Mouse (Mus musculus) embryonic facial prominence, embryonic 13.5 days (tissue): ENCODE data around the gene Mustn1. TPM values are rescaled to one million over a fixed set of nuclear protein-coding genes. Genes with fewer than 3 reads are reported as not detected.

ENCODE experiments used
- ATAC-seq: fragments of 200-750 bp; cut with Nextera tagmentation; 2 replicates; pipeline ENCODE4 v1.8.0; 2017; ENCODE audit warnings: low read depth; ENCODE audit not compliant: insufficient number of reproducible peaks, insufficient read depth, low FRiP score, low TSS enrichment
- H3K27ac ChIP-seq: fragments of 300-500 bp; sonication (generic); 2 replicates; pipeline ENCODE4 v1.5.1; 2015; ENCODE audit warnings: moderate library complexity, mild to moderate bottlenecking, inconsistent platforms
- H3K27me3 ChIP-seq: fragments of 300-500 bp; sonication (generic); 2 replicates; pipeline ENCODE4 v1.6.1; 2015; ENCODE audit warnings: mild to moderate bottlenecking, inconsistent platforms
- H3K36me3 ChIP-seq: fragments of 300-500 bp; sonication (generic); 2 replicates; pipeline ENCODE4 v1.6.1; 2015; ENCODE audit warnings: mild to moderate bottlenecking, inconsistent platforms
- H3K4me1 ChIP-seq: fragments of 300-500 bp; sonication (generic); 2 replicates; pipeline ENCODE4 v1.6.1; 2015; ENCODE audit warnings: inconsistent platforms
- H3K4me2 ChIP-seq: fragments of 300-500 bp; sonication (generic); 2 replicates; pipeline ENCODE4 v1.6.1; 2015; ENCODE audit warnings: moderate library complexity, mild to moderate bottlenecking, inconsistent platforms
- H3K4me3 ChIP-seq: fragments of 300-500 bp; sonication (generic); 2 replicates; pipeline ENCODE4 v1.5.1; 2015; ENCODE audit warnings: mild to moderate bottlenecking, inconsistent platforms
- H3K9ac ChIP-seq: fragments of 300-500 bp; sonication (generic); 2 replicates; pipeline ENCODE4 v1.6.1; 2015; ENCODE audit warnings: mild to moderate bottlenecking, inconsistent platforms
- H3K9me3 ChIP-seq: fragments of 300-500 bp; sonication (generic); 2 replicates; pipeline ENCODE4 v1.6.1; 2016; ENCODE audit warnings: inconsistent platforms
- WGBS: fragments of 180-500 bp; shearing (Covaris S2); methylation state at CpG from one replicate; pipeline ENCODE4 v1.1.7; 2015; ENCODE audit warnings: mixed read lengths; 5-methylcytosine and 5-hydroxymethylcytosine counted together
- polyA plus RNA-seq: library from polyadenylated mRNA; unstranded; fragments of >200 nt; fragmentation: Nextera tagmentation; extraction: Ambion mirVana; gene quantifications from 2 replicates; pipeline ENCODE4 v1.2.1, GENCODE M21; 2015

Gene Mustn1
- polyA plus RNA-seq, 1 experiment from 2014 or later = 2.4 TPM

DNA sequence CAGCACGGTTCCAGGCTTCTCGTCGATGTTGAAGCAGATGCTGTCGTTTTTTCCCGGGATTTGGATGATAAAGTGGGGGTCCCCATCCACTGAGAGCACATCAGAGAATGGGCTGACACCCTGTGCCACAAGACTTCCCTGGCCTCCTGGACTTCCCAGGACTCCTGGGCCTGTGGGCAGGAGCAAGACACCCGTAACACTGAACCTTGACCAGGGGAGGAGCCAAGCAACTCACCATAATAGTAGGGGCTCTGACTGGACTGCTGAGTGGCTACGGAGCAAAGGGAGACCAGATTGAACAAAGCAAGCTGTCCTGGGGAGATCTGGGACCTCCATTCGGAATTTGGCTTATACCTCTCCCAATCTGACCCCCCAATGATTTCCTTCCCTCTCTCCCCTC, 33.6 kb downstream of the Mustn1 start:
- Histone ChIP-seq H3K27me3 (no peaks in the 10 kb centered on the region), H3K36me3 (no peaks in the 10 kb centered on the region), H3K4me2 (no peak overlapping the region), H3K4me1 (no peaks in the 10 kb centered on the region), H3K9me3 (no peaks in the 10 kb centered on the region), H3K9ac (no peak overlapping the region), H3K27ac (no peak overlapping the region), H3K4me3 (no peak overlapping the region)
- 79% methylated on average over 8 of the region's 8 CpGs for WGBS
- ATAC-seq = no peak

DNA sequence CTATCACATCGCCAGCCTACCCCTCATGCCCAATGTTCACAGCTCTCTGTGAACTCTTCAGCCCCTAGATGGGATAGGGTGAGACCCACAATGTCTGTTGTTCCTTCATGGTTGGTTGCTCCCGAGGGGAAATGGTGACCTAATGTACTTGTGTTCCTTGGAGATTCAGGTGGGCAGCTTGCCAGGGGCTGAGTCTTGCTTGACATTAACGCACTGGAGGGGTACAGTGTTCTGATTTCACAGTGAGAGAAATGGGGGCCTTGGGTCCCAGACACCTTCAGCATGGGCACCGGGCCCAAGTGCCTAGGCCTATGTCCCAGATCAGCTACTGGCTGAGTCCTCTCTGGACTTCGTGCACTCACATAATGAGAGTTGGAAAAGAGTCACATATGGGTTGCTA, 34.4 kb downstream of the Mustn1 start:
- WGBS = 88% methylated on average over 5 of the region's 5 CpGs
- no peaks in the 10 kb centered on the region for H3K9me3 ChIP-seq
- H3K4me3 ChIP-seq = no peak overlapping the region
- H3K27me3 ChIP-seq = no peaks in the 10 kb centered on the region
- H3K4me1 ChIP-seq = no peaks in the 10 kb centered on the region
- no peak overlapping the region for H3K9ac ChIP-seq
- H3K27ac ChIP-seq = no peak overlapping the region
- ATAC-seq = no peak
- H3K4me2 ChIP-seq = no peak overlapping the region
- H3K36me3 ChIP-seq = no peaks in the 10 kb centered on the region

- no peaks in the 10 kb centered on the region for H3K36me3 ChIP-seq
- H3K27me3 ChIP-seq = no peaks in the 10 kb centered on the region
- no peak overlapping the region for H3K9ac ChIP-seq
- H3K27ac ChIP-seq = no peak overlapping the region
- H3K9me3 ChIP-seq = no peaks in the 10 kb centered on the region
- 75% methylated on average over 1 of the region's 1 CpGs for WGBS
- H3K4me1 ChIP-seq = no peaks in the 10 kb centered on the region
- H3K4me3 ChIP-seq = no peak overlapping the region
- H3K4me2 ChIP-seq = no peak overlapping the region
- no peak for ATAC-seq
Measured at GRCm38 (mm10) chr14:30916516-30916915, 37.5 kb downstream of the Mustn1 start.

DNA sequence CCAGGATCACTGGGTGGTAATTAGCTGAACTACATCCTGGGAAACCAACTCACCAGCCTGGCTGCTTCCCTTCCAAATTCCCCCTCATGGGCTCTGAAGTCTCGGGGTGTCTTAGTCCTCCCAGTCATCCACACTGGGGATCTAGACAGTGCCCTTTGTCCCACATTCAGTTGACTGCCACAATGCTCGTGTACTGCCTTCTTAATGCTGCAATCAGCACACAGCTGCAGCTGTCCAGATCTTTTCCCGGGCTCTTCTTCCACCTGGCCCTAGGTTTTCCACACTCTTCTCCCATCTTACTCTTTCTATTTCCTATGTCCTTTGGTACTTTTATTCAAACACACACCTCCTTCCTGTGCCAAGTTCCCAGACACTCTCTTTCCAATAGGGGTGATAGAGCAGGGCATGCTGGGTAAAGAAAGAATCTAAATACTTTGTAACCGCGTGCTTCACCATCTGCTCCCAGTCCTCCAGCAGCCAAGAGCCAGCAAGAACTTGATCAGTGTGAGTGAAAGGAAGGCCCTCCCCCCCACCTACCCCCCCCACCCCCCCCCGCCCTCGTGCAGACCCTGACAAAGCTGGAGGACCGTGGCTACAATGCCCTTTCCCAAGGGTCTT, 43.2 kb downstream of the Mustn1 start:
- no peak for ATAC-seq
- Histone ChIP-seq H3K9me3 (no peaks in the 10 kb centered on the region), H3K9ac (no peak overlapping the region), H3K27me3 (no peaks in the 10 kb centered on the region), H3K36me3 (no peaks in the 10 kb centered on the region), H3K27ac (no peak overlapping the region), H3K4me1 (no peaks in the 10 kb centered on the region), H3K4me2 (no peak overlapping the region), H3K4me3 (no peak overlapping the region)
- 59% methylated on average over 8 of the region's 8 CpGs for WGBS

GRCm38 (mm10) chr14:30923375-30924105, 44.5 kb downstream of the Mustn1 start, which contains the start of gene Itih3:
Gene Itih3, minus strand, starts transcription at chr14:30923760.
- Histone ChIP-seq H3K27me3 (no peaks in the 10 kb centered on the region), H3K9ac (no peak within 1 kb of the TSS), H3K4me3 (no peak within 1 kb of the TSS), H3K4me1 (no peaks in the 10 kb centered on the region), H3K36me3 (no peaks in the 10 kb centered on the region), H3K4me2 (no peak within 1 kb of the TSS), H3K9me3 (no peaks in the 10 kb centered on the region), H3K27ac (no peak within 1 kb of the TSS)
- WGBS = 64% methylated on average over 6 of the region's 6 CpGs
- no peak for ATAC-seq

DNA sequence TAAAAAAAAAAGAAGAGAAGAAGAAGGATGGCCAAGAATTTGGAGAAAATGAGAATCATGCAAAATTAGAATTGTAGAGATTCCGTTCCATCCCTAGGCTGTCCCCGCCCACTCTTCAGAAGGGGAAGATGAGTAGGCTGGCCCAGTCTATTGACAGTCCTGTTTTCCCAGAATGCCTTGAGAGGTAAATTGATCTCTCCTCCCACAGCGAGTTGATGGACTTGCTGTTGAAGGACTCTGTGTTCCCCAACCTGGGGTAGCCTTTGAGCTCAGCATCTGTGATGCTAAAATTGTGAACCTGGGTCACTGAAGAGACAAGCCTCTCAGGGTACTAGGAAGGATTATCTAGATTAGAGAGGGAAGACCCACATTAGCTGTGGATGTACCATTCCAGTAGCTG, 46.5 kb downstream of the Mustn1 start:
- no peak overlapping the region for H3K4me3 ChIP-seq
- no peak for ATAC-seq
- WGBS = 75% methylated on average over 3 of the region's 3 CpGs
- no peak overlapping the region for H3K9ac ChIP-seq
- no peaks in the 10 kb centered on the region for H3K36me3 ChIP-seq
- H3K27ac ChIP-seq = no peak overlapping the region
- no peak overlapping the region for H3K4me2 ChIP-seq
- no peaks in the 10 kb centered on the region for H3K9me3 ChIP-seq
- no peaks in the 10 kb centered on the region for H3K27me3 ChIP-seq
- H3K4me1 ChIP-seq = no peaks in the 10 kb centered on the region

GRCm38 (mm10) chr14:30930386-30930785, 51.4 kb downstream of the Mustn1 start:
- Histone ChIP-seq H3K4me1 (no peaks in the 10 kb centered on the region), H3K9ac (no peak overlapping the region), H3K27me3 (no peaks in the 10 kb centered on the region), H3K4me2 (no peak overlapping the region), H3K36me3 (no peaks in the 10 kb centered on the region), H3K9me3 (no peaks in the 10 kb centered on the region), H3K27ac (no peak overlapping the region), H3K4me3 (no peak overlapping the region)
- 88% methylated on average over 4 of the region's 4 CpGs for WGBS
- no peak for ATAC-seq

Other genes starting within 250 kb of the Mustn1 start
- gene Rft1, start 224.8 kb upstream of the Mustn1 start, polyA plus RNA-seq = 21.5 and 21.6 TPM in 2 replicates
- 14.7 and 17.6 TPM in 2 replicates for gene Sfmbt1, start 164.4 kb upstream of the Mustn1 start, polyA plus RNA-seq
- 28.9 and 30.7 TPM in 2 replicates for gene Tmem110, start 53.6 kb upstream of the Mustn1 start, polyA plus RNA-seq
- gene Itih4, start 7.3 kb downstream of the Mustn1 start, polyA plus RNA-seq = 2.2 TPM in 1 of 2 replicates, not detected in the other
- gene Itih3, start 44.6 kb downstream of the Mustn1 start, polyA plus RNA-seq = 5.5 TPM in 1 of 2 replicates, not detected in the other
- 0.65 TPM in 1 of 2 replicates, not detected in the other for gene Itih1, start 64.1 kb downstream of the Mustn1 start, polyA plus RNA-seq
- 15.3 TPM in 2 replicates for gene Nek4, start 72.2 kb downstream of the Mustn1 start, polyA plus RNA-seq
- 65.2 and 69.2 TPM in 2 replicates for gene Glt8d1, start 122.2 kb downstream of the Mustn1 start, polyA plus RNA-seq
- 409 and 417 TPM in 2 replicates for gene Spcs1, start 122.5 kb downstream of the Mustn1 start, polyA plus RNA-seq
- gene Pbrm1, start 139.9 kb downstream of the Mustn1 start, polyA plus RNA-seq = 138 and 145 TPM in 2 replicates
- gene Gnl3, start 140.0 kb downstream of the Mustn1 start, polyA plus RNA-seq = 125 and 128 TPM in 2 replicates
- gene Smim4, start 249.8 kb downstream of the Mustn1 start, polyA plus RNA-seq = 72.6 and 80.7 TPM in 2 replicates